Mouse (Mus musculus) small intestine, adult 2 months (tissue): ENCODE measurements around the gene Btn2a2. TPM values are rescaled to one million over a fixed set of nuclear protein-coding genes. Genes with fewer than 3 reads are reported as not detected.

Experiments used
- H3K27ac ChIP-seq: fragments of 200-500 bp; 2 replicates; pipeline ENCODE4 v1.5.1; 2012; ENCODE audit warnings: low read depth, low read length, control low read depth, inconsistent platforms; ENCODE audit not compliant: insufficient read depth
- H3K27me3 ChIP-seq: fragments of 200-500 bp; 2 replicates; pipeline ENCODE4 v1.6.1; 2012; ENCODE audit warnings: mild to moderate bottlenecking, moderate library complexity, low read length, inconsistent platforms; ENCODE audit not compliant: control insufficient read depth, insufficient read depth
- H3K36me3 ChIP-seq: fragments of 200-500 bp; 2 replicates; pipeline ENCODE4 v1.6.1; 2012; ENCODE audit warnings: mild to moderate bottlenecking, low read length, control low read depth, inconsistent platforms; ENCODE audit not compliant: control insufficient read depth, insufficient read depth
- H3K4me1 ChIP-seq: fragments of 200-500 bp; 2 replicates; pipeline ENCODE4 v1.6.1; 2012; ENCODE audit warnings: low read length, inconsistent platforms, mixed read lengths; ENCODE audit not compliant: control insufficient read depth, insufficient read depth, insufficient read length
- H3K4me3 ChIP-seq: fragments of 200-500 bp; 2 replicates; pipeline ENCODE4 v1.5.1; 2012; ENCODE audit warnings: low read depth, mild to moderate bottlenecking, control low read depth, inconsistent platforms, low read length, moderate library complexity
- CTCF ChIP-seq: fragments of 200-500 bp; IDR thresholded peaks from 2 replicates; pipeline ENCODE4 v1.5.1; 2012; ENCODE audit warnings: low read depth, mild to moderate bottlenecking, control low read depth, inconsistent platforms, low read length, moderate library complexity, mixed read lengths; ENCODE audit not compliant: insufficient replicate concordance, insufficient read length; ENCODE audit errors: extremely low read depth
- POLR2A ChIP-seq: fragments of 200-500 bp; IDR thresholded peaks from 2 replicates; pipeline ENCODE4 v1.6.1; 2012; ENCODE audit warnings: low read depth, mild to moderate bottlenecking, control low read depth, inconsistent platforms, low read length, moderate library complexity
- WGBS: fragments of 180-500 bp; shearing (Covaris S2); methylation state at CpG from one replicate; pipeline ENCODE4 v1.1.7; 2018; 5-methylcytosine and 5-hydroxymethylcytosine counted together
- polyA plus RNA-seq: library from polyadenylated mRNA; depleted of rRNA; stranded (reverse); fragments of >200 nt; gene quantifications from 2 replicates; pipeline ENCODE4 v1.2.3, GENCODE M21; 2012

Gene Btn2a2
- polyA plus RNA-seq, 1 experiment = not detected

DNA sequence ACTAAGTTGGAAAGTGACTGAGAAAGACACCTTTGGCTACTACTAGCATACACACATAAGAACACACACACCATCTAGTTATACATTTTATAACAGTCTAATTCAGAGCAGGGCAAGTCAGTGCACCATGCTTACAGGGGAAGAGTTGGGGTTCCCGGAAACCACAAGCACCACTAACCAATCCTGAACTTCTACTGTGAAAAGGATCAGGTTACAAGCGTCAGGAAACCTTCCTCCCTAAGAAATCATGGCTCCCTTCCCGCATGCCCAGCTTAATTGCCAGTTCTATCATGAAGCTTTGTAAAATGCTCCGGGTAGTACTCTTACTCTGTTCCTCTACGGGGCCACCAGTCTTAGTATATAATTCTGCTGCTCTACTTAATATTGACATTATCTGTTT is 3.4 kb downstream of the Btn2a2 start:
- no peak overlapping the region for H3K4me3 ChIP-seq
- H3K27ac ChIP-seq = no peak overlapping the region
- whole genome bisulfite sequencing = 42% methylated on average over 5 of the region's 5 CpGs
- no peaks in the 10 kb centered on the region for H3K4me1 ChIP-seq
- H3K36me3 ChIP-seq = no peaks in the 10 kb centered on the region
- TF ChIP-seq CTCF (no peak), POLR2A (no peak)
- no peaks in the 10 kb centered on the region for H3K27me3 ChIP-seq

DNA sequence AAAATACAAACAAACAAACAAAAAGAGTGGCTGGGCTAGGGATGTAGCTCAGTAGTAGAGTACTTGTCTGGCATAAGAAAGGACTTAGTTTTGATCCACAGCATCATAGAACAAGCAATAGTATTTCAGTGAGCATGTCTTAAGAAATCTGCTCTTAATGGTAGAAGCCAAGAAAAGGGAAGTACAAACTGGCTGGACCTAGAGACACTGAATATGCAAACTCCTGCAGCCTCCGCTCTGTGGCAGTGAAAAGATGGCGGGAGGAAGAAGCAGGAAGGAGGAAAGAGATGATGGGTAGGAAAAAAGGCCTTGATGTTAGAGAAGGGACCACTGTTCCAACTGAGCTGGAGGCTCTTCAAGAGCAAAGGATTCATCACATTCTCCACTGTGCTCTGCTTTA is 5.5 kb downstream of the Btn2a2 start:
- Histone ChIP-seq H3K27ac (no peak overlapping the region), H3K27me3 (no peaks in the 10 kb centered on the region), H3K4me3 (no peak overlapping the region), H3K36me3 (no peaks in the 10 kb centered on the region), H3K4me1 (no peaks in the 10 kb centered on the region)
- WGBS = 80% methylated on average over 2 of the region's 2 CpGs
- TF ChIP-seq CTCF = no peak
- TF ChIP-seq POLR2A = no peak

DNA sequence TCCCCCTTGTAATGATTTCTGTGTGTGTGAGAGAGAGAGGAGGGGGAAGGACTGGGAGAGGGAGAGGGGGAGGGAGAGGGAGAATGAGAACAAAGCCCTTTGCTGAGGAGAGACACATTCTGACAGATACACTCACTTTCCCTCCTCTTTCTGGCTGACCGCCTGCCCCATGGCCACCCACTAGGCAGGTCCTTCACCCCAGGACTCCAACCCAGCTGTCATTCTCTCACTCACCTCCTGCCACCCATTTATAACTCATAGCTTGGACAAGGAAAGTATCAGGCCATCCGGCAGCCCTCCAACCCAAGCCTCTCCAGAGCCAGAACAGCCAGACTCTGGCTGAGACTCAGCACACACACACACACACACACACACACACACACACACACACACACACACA is 13.0 kb downstream of the Btn2a2 start:
- H3K4me1 ChIP-seq = no peaks in the 10 kb centered on the region
- H3K4me3 ChIP-seq = no peak overlapping the region
- H3K27ac ChIP-seq = no peak overlapping the region
- TF ChIP-seq CTCF = no peak
- no peak for TF ChIP-seq POLR2A
- H3K27me3 ChIP-seq = no peaks in the 10 kb centered on the region
- WGBS = 70% methylated on average over 2 of the region's 2 CpGs
- no peaks in the 10 kb centered on the region for H3K36me3 ChIP-seq

DNA sequence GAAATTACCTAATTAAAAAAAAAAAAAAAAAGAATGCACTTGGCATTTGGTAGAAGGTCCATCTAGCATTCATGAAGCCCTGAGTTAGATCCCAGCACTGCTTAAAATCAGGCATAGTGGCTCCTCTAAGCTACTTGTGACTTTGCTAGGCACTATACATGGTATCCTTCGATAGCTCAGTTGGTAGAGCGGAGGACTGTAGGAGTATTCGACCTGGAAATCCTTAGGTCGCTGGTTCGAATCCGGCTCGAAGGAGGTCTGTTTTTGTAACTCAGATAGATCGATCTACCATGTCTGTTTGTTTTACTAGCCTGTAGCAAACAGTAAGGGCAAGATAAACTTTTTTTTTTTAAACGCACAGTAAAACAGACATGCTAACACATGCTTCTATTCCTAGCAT is 21.7 kb downstream of the Btn2a2 start:
- no peaks in the 10 kb centered on the region for H3K27me3 ChIP-seq
- H3K36me3 ChIP-seq = no peaks in the 10 kb centered on the region
- H3K4me1 ChIP-seq = peaks cover 3% of the 10 kb centered on the region; the same call in 1 of the 2 replicates
- TF ChIP-seq CTCF (no peak), POLR2A (no peak)
- no peak overlapping the region for H3K4me3 ChIP-seq
- 10% methylated on average over 9 of the region's 9 CpGs for WGBS
- H3K27ac ChIP-seq = no peak overlapping the region

DNA sequence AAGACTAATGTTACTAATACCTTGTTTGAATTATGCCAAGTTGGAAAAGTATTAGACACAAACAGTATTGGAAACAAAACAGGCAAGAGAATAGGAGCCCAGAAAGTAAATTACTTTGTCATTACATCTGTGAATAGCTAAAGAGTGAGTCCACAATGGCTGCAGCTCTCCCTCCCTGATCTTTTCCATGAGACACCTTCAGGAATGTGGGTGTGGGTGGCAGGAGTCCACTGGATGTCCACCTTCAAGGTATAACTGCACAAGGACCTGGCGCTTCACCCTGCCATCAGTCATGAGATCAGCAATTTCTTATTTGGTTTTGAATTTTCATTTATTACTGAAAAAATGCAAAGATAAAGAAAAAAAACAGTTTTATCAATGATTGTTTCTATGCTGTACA is 22.4 kb downstream of the Btn2a2 start:
- TF ChIP-seq CTCF (no peak), POLR2A (no peak)

DNA sequence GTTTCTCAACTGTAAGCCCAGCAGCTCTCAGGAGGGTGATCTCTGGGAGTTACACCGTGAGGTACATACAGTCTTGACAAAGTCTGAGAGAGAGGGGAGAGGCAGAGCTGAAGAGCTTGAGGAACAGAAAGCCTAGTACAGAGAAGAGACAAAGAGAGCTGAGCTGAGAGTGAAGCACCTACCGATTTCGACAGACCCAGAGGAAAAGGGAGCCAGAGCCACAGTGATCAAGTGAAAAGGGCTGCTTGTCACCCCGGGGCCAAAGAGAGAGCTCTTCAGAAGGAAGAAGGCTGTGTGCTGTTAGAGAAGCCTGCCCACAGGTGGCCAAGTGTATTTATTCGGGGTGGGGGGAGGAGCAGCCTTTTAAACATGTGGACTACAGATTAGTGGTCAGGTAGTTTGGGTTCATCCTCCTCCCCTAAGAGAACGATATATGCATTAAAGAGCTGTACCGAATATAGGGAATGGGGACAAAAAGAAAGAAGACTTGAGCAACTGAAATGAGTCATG is 23.0 kb downstream of the Btn2a2 start, which contains the start of gene Btn1a1:
Gene Btn1a1, minus strand, starts transcription at position 302 of the 510 bp plus-strand sequence.
- TF ChIP-seq CTCF (no peak), POLR2A (no peak)
- Histone ChIP-seq H3K4me1 (peaks cover 7% of the 10 kb centered on the region; the same call in 1 of the 2 replicates), H3K27me3 (no peaks in the 10 kb centered on the region), H3K4me3 (peak within 1 kb of the TSS; percentile 69), H3K27ac (no peak within 1 kb of the TSS), H3K36me3 (no peaks in the 10 kb centered on the region)
- WGBS = 7% methylated on average over 7 of the region's 7 CpGs

More for the DNA sequence above, 22.4 kb downstream of the Btn2a2 start:
- Histone ChIP-seq H3K27me3 (no peaks in the 10 kb centered on the region), H3K36me3 (no peaks in the 10 kb centered on the region), H3K4me1 (peaks cover 6% of the 10 kb centered on the region; the same call in 1 of the 2 replicates), H3K27ac (no peak overlapping the region), H3K4me3 (no peak overlapping the region)
- 76% methylated on average over 1 of the region's 1 CpGs for WGBS

DNA sequence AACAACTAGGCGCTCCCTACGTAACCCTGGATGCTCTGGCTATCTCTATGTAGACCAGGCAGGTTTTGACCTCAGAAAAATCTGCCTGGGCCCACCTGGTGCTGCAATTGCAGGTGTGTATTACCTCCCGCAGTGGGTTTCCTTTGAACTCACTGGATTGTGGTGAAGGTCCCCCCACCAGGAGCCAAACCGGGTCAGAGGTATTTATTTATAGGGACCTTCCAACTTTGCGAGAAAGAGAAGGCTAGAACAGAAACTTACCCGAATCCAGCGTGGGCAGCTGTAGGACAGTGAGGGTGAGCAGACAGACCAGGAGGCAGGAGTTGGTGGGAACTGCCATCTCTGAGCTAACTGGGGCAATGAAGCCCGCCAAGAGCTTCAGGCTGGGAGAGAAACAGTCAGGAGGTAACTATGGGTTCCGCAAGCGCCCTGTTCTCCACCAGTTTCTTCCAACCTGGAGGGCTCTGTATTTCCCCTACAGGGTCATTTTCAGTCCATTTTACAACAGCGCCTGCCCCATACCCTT is 23.8 kb downstream of the Btn2a2 start:
- peak overlapping the region; percentile 69 for H3K4me3 ChIP-seq
- no peak for TF ChIP-seq POLR2A
- no peak for TF ChIP-seq CTCF

More for the DNA sequence above, 23.8 kb downstream of the Btn2a2 start:
- no peaks in the 10 kb centered on the region for H3K36me3 ChIP-seq
- H3K4me1 ChIP-seq = peaks cover 7% of the 10 kb centered on the region; the same call in 1 of the 2 replicates
- H3K27ac ChIP-seq = no peak overlapping the region
- 7% methylated on average over 11 of the region's 11 CpGs for WGBS
- H3K27me3 ChIP-seq = no peaks in the 10 kb centered on the region
